Mouse (Mus musculus) CH12.LX (cell line): ENCODE data around the gene Serp2.

Source experiments
- CTCF ChIP-seq, 2 experiments: IDR thresholded peaks in 1 of 2; conservative IDR thresholded peaks in 1 of 2; 2 replicates each; pipeline ENCODE4 v1.5.1; 2011 to 2012; ENCODE audit warnings: low read depth in 2 of 2, low read length in 2 of 2, improper control_type of control experiment in 1 of 2, inconsistent platforms in 1 of 2, mild to moderate bottlenecking in 1 of 2, moderate library complexity in 1 of 2
- E2F4 ChIP-seq: IDR thresholded peaks from 2 replicates; pipeline ENCODE4 v1.6.1; 2011; ENCODE audit warnings: low read depth, low read length, improper control_type of control experiment; ENCODE audit not compliant: insufficient replicate concordance
- EP300 ChIP-seq: IDR thresholded peaks from 2 replicates; pipeline ENCODE4 v1.6.1; 2011; ENCODE audit warnings: low read length, improper control_type of control experiment
- JUND ChIP-seq: conservative IDR thresholded peaks from 2 replicates; pipeline ENCODE4 v1.6.1; 2011; ENCODE audit warnings: low read depth, low read length, improper control_type of control experiment
- MAFK ChIP-seq: IDR thresholded peaks from 2 replicates; pipeline ENCODE4 v1.6.1; 2011; ENCODE audit warnings: low read length, improper control_type of control experiment; ENCODE audit not compliant: insufficient replicate concordance
- MAX ChIP-seq: IDR thresholded peaks from 2 replicates; pipeline ENCODE4 v1.6.1; 2011; ENCODE audit warnings: low read length, improper control_type of control experiment
- POLR2A ChIP-seq: IDR thresholded peaks from 2 replicates; pipeline ENCODE4 v1.6.1; 2011; ENCODE audit warnings: low read depth, mild to moderate bottlenecking, improper control_type of control experiment, low read length
- TBP ChIP-seq: conservative IDR thresholded peaks from 2 replicates; pipeline ENCODE4 v1.6.1; 2011; ENCODE audit warnings: low read depth, low read length, improper control_type of control experiment
- TCF12 ChIP-seq: IDR thresholded peaks from 2 replicates; pipeline ENCODE4 v1.6.1; 2014; ENCODE audit warnings: low read depth, mild to moderate bottlenecking, inconsistent platforms, low read length, improper control_type of control experiment
- USF1 ChIP-seq: IDR thresholded peaks from 2 replicates; pipeline ENCODE4 v1.6.1; 2014; ENCODE audit warnings: low read depth, mild to moderate bottlenecking, inconsistent platforms, low read length, improper control_type of control experiment
- ZNF384 ChIP-seq: IDR thresholded peaks from 2 replicates; pipeline ENCODE4 v1.6.1; 2012; ENCODE audit warnings: low read depth, low read length, improper control_type of control experiment, inconsistent platforms

GRCm38 (mm10) chr14:76592090-76592489, 35.4 kb upstream of the Serp2 start:
- TF ChIP-seq CTCF (conservative IDR thresholded peaks at IDR 0.05 in 1 of 2, IDR thresholded peaks at IDR 0.05 in 1 of 2; ENCODE audit: low read depth in 2 of 2, low read length in 2 of 2) (no peak), JUND (no peak), MAX (no peak), MAFK (no peak), EP300 (no peak), E2F4 (no peak), TBP (no peak), POLR2A (no peak), USF1 (no peak), ZNF384 (no peak), TCF12 (no peak)
